Mouse (Mus musculus) layer of hippocampus, adult 18-20 months (tissue): ENCODE data around the gene Ccdc157. TPM values are rescaled to one million over a fixed set of nuclear protein-coding genes. Genes with fewer than 3 reads are reported as not detected.
"Not testable (repeated sequence)": the region's sequence is repeated elsewhere in the genome, so short reads cannot be mapped to it uniquely, and the experiment has no call there.

Source experiments
- DNase-seq, 2 experiments: peaks; one replicate each; pipeline ENCODE4 v3.0.0; 2022; ENCODE audit warnings: low spot score in 2 of 2
- long read RNA-seq: library from polyadenylated mRNA; stranded (forward); transcript quantifications from one replicate; pipeline ENCODE4 v2.0.0, GENCODE M21; 2021
- total RNA-seq, 2 experiments: library from RNA; stranded (reverse); gene quantifications; 2 replicates each; pipeline ENCODE4 v1.2.3; 2021

Gene Ccdc157
- total RNA-seq: 10 to 100 TPM; 10.4 to 11.7 TPM
- long read RNA-seq, full-length matches to known transcripts: 1 of 12 reads
- long read RNA-seq, partial matches to known transcripts: 0 of 12 reads
- long read RNA-seq, other reads (novel, unspliced or antisense): 11 of 12 reads

- DNase-seq: peak; percentile 92 to 96
Measured at GRCm38 (mm10) chr11:4159808-4160708, at the start of gene Ccdc157, which contains the start of gene Sf3a1. Gene Ccdc157 (minus strand): TSS chr11:4160293. Gene Sf3a1 (plus strand): TSS chr11:4160350.

DNA sequence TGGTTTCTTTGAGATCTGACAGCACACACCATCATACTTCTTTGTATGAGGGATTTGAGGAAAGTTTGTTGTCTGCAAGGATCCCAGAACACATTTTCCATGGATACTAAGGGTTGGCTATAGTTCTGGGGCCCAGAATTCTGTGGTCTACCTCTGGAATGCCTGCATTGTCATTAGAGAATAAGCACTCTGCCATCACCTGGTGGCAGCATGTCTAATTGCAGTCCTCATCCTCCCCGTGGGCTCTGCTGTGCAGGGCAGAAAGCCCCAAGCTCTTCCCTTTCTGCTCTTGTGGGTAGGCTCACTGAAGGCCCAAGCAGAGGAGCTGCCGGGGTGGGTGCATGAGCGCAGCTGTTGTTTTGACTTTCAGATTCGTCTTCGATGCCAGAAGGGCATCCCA lies 49.5 kb upstream of the Ccdc157 start:
- no peak for DNase-seq

DNA sequence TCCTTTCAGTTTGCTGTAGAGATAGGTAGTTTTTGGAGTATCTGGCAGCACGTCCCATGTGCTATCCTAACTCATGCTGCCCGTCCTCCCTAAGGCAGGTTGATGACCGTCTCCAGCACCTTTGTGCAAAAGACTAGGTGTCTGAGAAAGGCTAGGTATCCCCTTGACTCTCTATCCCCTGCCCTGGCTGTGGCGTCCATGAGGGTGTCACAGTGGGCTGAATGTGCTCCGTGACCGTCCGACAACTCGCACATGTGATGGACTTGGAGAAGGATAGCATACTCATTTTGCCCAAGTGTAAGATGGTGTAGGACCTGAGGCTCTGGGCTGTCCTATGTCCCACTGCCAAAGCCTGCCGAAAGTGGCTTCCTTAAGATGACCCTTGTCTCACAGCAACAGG lies 47.6 kb upstream of the Ccdc157 start:
- DNase-seq: no peak

GRCm38 (mm10) chr11:4206563-4206962 lies 46.5 kb upstream of the Ccdc157 start:
- no peak for DNase-seq

DNA sequence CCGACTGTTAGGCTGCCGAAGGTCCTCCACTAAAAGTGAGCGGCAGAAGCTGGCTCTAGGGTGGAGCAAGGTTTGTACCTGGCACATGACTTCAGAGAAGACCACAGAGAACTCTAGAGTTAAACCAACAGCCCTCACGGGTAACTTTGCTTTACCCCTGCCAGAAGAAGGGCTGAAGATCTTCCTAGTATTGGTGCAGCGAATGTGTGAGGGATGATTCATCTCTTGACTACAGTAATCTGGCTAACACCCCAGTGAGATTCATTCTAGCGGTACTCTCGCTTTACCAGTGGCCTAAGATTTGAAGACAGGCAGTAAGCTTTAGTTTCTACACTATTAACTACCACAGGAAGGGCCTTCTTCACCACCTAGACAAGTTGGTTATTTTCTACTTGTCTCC lies 45.9 kb upstream of the Ccdc157 start:
- no peak for DNase-seq

GRCm38 (mm10) chr11:4205097-4205655 lies 45.1 kb upstream of the Ccdc157 start:
- DNase-seq: no peak

GRCm38 (mm10) chr11:4203705-4204074 lies 43.6 kb upstream of the Ccdc157 start:
- DNase-seq: no peak

DNA sequence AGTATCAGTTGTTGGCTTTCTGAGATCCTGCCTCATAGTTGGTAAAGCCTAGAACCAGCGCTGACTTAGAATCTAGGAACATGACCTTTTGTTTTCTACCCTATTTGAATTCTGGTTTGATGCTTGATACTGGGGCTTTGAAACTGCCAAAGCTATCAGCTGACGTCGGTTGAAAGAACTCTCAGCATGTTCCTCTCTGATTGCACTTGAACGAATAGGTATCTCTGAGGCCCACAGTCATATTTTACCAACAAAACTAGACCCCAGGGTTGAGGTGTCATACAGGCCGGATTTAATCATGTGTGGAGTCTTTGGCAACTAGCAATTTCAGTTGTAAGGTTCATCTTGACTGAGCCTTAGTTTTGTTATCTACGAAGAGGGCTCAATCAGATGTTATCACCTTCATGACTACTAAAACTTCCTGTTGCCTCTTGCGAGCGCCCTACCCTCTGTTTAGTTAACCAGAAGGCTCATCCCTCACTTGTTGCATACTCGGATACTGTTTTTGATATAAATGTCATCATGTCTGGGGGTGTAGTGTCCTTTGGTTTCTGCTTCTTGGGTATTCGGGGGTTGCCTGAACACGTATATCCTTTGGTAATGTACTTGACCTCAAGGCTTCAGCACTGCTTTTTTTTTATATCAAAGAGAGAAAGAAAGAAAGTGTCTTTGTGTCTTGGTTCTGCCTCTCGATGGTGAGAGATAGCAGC lies 43.1 kb upstream of the Ccdc157 start:
- no peak for DNase-seq

- DNase-seq: no peak
Measured at GRCm38 (mm10) chr11:4201981-4202700, 42.0 kb upstream of the Ccdc157 start.

DNA sequence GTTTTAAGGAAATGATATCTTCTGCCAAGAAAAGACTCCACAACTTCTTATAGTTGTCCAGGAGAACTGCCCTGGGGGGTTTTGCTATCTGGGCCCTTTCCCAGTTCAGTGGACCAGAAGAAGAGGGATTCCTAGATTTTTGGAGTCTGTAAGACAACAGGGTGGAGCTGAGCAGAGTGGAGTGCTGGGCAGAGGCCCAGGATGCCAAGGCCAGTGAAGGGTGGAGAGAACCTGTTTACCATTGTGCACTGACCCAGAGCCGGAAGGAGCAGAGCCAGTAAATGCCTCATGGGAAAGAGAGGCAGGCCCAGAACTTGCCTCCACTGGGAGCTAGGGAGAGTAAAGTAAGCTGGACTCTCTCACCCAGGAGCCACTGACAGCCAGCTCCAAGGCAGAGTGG lies 37.6 kb upstream of the Ccdc157 start:
- no peak for DNase-seq

DNA sequence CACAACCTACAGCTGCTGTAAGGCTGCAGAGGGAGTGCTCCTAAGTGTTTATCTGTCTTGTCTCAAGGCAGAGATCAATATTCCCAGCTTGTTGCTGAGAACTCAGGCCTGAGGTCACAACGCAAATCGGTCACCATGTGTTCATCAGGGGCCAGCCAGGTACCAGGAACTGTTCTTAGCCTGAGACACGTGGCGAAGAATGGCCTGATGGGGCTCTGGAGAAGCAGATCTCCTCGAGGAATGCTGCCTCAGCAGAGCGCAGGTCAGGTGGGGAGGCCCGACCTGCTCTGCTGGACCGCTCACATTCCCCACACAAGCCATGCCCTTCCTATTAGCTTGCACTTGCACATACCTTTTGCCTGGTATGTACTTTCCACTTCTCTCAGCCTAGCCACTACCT lies 36.5 kb upstream of the Ccdc157 start:
- DNase-seq: no peak

- no peak for DNase-seq
Measured at GRCm38 (mm10) chr11:4195597-4196031, 35.5 kb upstream of the Ccdc157 start.

GRCm38 (mm10) chr11:4193420-4193819 lies 33.3 kb upstream of the Ccdc157 start:
- DNase-seq: no peak

DNA sequence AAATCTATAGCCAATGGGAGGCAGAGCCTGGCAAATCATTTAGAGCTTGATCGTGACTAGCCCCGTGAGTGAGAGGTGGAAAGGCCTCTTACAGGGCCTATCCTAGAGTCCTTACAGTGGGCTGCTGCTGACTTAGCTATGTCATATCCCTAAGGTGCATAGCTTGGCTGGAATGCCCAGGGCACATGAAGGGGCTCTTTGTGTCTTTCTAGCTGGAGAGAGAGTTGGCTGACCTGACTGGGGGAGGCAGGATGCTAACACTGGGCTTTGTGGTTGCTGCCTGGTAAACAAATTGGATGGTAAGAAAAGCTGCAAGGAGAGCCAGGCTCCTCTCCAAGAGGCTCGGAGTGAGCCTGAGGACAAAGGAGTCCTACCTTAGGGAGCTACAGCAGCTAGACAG lies 32.7 kb upstream of the Ccdc157 start:
- no peak for DNase-seq

GRCm38 (mm10) chr11:4190677-4191076 lies 30.6 kb upstream of the Ccdc157 start:
- no peak for DNase-seq

DNA sequence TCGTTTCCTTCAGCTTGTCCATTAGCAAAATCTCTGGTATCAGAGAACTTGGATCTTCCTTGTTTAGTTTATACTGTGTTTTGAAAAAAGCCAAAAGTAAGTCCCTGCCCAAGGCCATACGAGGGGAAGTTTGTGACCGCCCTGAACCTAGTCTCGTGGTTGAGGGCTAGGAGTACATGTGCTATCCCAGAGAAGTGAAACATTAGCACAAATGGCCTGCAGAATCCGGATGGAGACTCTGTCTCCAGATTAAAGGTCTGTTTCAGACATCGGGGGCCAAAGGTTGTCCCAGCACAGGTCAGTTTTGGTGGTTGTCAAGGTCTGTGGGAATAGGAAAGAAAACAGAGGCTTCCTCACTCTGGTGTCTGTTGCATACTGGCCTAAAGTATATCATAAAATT lies 29.1 kb upstream of the Ccdc157 start:
- DNase-seq: no peak

- no peak for DNase-seq
Measured at GRCm38 (mm10) chr11:4187318-4187700, 27.2 kb upstream of the Ccdc157 start.

GRCm38 (mm10) chr11:4186486-4187317 lies 26.6 kb upstream of the Ccdc157 start, which contains the start of gene Tbc1d10a:
Gene Tbc1d10a (plus strand): TSS chr11:4186789.
- peak; percentile 98 to 99 for DNase-seq

DNA sequence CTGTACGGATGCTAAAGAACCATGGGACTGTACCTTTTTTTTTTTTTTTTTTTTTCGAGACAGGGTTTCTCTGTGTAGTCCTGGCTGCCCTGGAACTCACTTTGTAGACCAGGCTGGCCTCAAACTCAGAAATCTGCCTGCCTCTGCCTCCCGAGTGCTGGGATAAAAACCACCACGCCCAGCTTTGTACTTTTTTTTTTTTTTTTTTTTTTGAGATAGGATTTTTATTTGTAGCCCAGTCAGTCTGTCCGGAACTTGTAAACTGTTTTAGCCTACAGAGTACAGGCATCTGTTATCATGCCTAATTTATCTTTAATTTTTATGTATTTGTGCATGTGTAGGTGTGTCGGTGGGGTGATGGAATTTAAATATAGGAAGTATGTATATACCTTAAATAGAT lies 25.4 kb upstream of the Ccdc157 start:
- DNase-seq: not testable (repeated sequence)
